Mouse (Mus musculus) thymus, postnatal 25 days (tissue): ENCODE measurements around the gene Cldn18.
A peak's percentile ranks its signal among the peaks of the same experiment; 100 is the strongest.

Experiments used
- DNase-seq: peaks from one replicate; pipeline ENCODE4 v3.0.0; 2022

Cldn18 gene

DNA sequence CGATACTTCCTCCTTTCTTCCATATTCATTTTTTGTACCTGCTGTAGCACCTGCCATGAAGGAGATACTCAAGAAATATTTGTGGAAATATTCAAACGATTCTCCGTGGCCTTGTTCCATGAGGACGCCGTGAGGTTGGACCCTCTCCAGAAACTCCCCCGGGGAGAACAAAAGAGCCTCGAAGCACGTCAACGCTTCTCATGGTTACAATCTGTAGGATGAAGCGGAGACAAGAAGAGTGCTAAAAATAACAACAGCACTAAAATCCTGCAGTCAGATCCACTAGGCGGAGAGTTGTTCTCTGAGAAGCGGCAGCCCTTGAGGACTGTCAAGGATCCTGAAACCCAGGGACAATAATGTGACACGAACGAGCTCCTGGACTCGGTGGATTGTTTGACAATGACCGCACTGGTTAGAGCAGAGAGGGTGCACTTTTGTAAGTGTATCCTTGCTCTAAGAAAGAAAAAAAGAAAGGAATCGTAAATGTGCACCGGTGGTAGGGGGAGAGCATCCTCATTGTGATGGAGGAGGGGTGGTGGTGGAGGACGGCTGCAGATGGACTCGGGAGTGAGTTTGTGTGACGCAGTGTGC lies 35.0 kb downstream of the Cldn18 start:
- DNase-seq: no peak

DNA sequence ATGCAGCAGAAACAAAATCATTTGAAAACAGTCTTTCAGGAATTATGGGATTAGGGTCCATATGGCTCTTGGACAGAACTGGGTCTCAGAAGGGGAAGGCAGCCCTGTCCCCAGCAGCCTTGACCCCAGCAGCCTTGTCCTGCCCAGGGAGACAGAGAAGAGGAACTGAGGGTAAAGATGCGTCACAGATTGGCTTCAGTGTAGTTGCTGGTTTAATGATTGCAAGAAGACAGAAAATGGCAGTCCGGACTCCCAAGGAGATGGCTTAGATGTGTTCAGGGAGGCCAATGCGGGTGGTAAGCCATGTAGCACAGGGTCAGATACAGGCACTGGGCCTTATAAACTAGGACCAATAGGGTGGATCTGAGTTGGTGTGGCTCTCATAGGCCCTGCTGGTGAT lies 41.4 kb downstream of the Cldn18 start:
- DNase-seq: no peak

DNA sequence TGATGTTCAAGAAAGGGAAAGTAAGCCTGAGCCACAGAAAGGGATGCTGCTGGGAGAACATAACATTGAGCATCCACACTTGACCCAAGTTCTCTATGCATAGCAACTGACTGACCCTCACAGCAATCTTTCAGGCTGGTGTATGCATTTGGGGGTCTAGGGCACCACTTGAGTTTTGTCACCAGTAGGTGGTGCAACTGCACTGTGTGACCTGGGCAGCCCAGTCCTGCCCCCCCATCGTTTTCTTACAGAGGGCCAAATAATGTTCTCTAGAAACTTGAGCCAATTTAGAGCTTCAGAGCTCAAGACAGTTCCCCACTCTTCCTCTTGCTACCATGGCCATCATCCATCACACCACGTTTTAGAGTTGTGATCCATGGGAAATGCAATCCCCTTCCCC lies 45.5 kb downstream of the Cldn18 start:
- DNase-seq: no peak

DNA sequence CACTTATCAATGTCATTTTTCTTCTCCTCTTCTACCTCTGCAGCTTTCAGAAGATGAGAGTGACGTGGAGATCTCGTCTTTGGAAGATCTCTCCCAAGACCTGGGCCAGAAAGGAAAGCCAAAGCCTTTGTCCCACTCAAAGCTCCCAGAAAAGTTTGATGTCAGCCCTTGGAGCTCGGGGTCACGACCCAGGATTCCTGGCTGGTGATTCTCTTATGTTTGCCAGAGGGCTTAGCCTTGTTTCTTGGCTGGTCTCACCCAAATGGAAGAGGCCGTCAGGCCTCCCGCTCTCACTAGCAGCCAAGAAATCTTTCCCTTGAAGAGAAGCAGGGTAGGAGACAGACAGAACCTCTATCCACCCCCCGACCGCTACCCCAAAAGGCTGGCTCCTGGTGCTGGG lies 49.5 kb downstream of the Cldn18 start:
- DNase-seq: no peak

- DNase-seq: no peak
These were observed 54.2 kb downstream of the Cldn18 start for GRCm38 (mm10) chr9:99662887-99663286.

DNA sequence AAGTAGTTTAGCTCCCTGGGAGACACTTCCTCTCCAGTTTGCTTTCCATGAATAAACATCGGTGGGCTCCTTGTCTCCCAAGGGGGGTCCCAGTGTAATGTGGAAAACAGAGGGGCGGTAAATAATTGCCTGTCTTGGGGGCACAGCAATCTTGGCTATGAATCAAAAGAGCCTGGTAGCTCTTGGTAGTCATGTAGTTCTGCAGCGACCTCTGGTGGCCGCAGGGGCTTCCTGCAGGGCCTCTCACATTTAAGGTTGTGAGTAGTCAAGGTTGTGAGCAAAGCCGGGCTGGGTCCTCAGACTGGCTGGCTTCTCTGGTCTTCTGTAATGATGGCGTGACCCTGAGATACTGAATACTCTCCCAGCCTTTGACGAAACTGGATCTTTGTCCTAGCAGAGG lies 54.7 kb downstream of the Cldn18 start:
- DNase-seq: peak; percentile 28

DNA sequence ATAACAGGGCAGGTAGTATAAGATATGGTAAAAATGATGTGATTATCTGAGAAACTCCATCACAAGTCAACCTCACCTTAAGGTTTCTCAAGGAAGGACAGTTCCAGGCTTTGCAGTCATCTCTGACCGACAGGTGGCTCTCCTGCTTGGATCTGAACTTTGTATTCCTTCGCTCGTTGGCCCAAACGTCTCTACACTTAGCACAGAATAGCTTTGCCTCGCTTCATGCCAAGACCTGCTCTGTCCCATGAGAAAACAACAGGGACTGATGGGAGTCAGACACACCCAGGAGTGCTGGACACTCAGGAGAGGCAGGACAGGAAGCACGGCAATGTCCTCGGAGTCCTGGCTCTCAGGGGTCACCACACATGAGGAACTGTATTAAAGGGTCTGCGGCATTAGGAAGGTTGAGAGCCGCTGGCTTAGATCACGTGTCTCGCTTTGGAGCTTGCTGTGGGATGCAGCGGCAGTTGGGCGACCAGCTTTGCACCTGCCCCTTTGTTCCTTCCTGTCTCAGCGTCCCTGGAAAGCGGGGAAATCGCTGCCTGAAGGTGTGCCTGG lies 55.4 kb downstream of the Cldn18 start:
- no peak for DNase-seq

DNA sequence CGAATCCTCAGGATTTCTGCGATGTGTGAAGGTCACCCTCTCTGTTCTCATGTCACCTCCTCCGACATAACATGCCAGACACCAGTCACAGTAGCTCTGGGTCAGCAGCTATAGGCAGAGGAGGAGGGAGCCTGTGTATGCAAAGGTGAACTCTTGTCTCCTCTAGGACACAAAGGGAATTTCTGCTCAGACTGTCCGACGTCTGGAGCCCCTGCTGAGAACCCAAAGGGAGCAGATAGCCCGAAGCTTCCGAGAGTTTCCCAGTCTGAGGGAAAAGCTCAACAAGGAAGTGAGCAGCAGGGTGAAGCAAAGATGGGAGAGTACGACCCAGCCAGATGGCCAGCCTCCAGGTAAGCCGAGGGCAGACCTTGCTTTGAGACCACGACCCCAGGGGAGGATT lies 56.3 kb downstream of the Cldn18 start:
- DNase-seq: no peak

DNA sequence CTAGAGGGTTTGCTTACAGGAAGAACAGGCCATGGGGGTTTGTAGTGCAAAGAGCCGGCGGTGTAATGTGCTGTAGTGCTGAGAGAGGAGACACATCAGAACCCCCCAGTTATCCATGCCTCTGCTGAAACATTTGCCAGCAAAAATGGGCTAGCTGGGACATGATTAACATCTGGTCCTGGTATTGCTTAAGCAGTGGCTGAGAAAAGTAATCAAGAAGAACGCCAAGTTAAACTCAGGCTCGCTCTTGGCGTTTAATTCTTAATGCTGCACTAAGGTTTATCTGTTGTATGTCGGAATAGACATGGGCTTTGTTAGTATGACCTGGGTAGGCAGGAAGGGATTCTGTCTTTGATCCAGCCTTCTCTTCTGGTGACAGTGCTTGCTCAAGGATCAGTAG lies 71.0 kb downstream of the Cldn18 start:
- no peak for DNase-seq

DNA sequence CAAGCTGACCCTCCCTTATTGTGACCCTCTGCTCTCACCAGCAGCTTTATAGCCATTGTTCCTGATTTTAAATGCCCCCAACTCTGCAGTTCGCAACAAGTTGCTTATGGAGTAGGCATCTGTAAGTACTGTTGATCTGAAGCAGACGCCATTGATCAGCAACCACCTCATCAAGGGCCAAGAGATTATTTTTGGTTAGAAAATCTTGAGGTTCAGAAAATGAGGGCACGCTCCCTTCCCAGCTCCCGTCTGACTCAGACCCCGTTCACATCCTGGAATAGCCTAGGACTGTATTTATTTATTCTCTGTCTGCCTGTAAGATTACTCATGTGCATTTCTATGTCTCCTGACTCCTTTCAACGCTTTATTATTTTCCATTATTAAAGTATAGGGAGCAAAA lies 71.7 kb downstream of the Cldn18 start:
- no peak for DNase-seq

DNA sequence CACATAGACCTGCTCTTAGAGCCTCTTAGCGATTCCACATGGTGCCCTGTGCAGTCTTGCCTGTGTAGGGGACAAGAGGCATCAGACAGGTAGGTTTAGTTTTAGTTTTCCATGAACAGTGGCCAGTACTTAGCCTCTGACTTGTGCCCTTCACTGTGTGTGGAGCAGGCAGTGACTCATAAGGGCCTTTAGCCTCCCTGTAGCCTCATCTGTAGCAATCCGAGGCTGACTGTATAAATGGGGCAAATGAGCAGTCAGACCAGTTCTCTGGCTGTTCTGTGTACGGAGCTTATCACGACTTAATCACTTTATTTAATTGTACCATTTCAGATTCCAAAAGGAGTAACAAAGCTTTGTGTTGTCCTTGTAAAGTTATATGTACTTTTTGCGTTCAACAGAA lies 77.1 kb downstream of the Cldn18 start:
- DNase-seq: no peak
